Mouse (Mus musculus) thymus, adult 2 months (tissue): Measurements from ENCODE around the gene Fbxo21.

Experiments
- CTCF ChIP-seq: fragments of 200-500 bp; IDR thresholded peaks from 2 replicates; pipeline ENCODE4 v1.5.1; 2012; ENCODE audit warnings: mild to moderate bottlenecking, control low read depth, low read length, moderate library complexity, borderline replicate concordance; ENCODE audit not compliant: control insufficient read depth, poor library complexity, insufficient read depth; ENCODE audit errors: extremely low read depth
- POLR2A ChIP-seq: fragments of 200-500 bp; IDR thresholded peaks from 2 replicates; pipeline ENCODE4 v1.6.1; 2012; ENCODE audit warnings: mild to moderate bottlenecking, low read length, control low read depth, moderate library complexity; ENCODE audit not compliant: control insufficient read depth, poor library complexity, insufficient read depth; ENCODE audit errors: extremely low read depth

- no peak for TF ChIP-seq CTCF
- TF ChIP-seq POLR2A: no peak
Observed at GRCm38 (mm10) chr5:118027101-118027697, 50.7 kb downstream of the Fbxo21 start.
